Mouse (Mus musculus): ENCODE data around the gene Itih5. TPM values are rescaled to one million over a fixed set of nuclear protein-coding genes. Genes with fewer than 3 reads are reported as not detected.
A peak's percentile ranks its signal among the peaks of the same experiment; 100 is the strongest.

The Itih5 gene
- polyA plus RNA-seq, 1 experiment, result not detected

DNA sequence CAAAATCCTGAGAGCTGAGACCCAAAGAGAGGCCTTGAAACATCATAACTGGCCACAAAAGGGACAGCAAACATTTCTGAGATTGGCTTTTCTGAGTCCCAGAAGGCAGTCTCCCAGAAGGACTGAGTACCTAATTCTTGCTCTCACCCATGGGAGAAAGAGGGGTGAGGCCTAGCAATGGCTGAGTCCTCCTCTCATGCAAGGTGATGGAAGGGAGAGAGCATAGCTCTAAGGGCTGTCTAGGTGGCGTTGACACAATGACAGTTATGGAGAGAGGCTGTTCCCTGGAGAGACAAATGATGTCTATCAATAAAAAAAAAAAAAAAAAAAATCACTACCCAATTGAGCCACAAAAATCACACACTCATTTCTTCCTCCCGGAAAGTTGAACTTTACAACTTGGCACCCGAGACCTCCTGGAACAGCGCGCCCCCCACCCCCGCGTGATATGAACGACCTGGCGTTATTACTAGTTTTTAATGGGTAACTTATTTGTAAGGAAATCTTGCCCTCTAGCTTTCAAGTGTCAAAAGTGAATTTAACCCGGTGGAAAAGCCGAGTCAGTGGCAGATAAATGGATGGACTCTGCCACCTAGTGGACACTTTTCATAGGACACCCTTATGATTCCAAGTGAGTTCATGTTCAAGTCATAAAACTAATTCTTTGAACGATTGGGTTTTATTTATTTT is 134.9 kb downstream of the Itih5 start:
- no peak overlapping the region for H3K4me3 ChIP-seq (ENCODE audit: insufficient read depth, low read depth, low read length)
- peak; percentile 60; the same call in 1 of the 2 replicates for TF ChIP-seq CTCF (IDR thresholded peaks at IDR 0.05; ENCODE audit: insufficient read depth, low read depth, low read length)
- TF ChIP-seq POLR2A (IDR thresholded peaks at IDR 0.05; ENCODE audit: insufficient read depth, low read depth, low read length), result no peak
- no peak overlapping the region for H3K27ac ChIP-seq (ENCODE audit: insufficient read depth, low read depth, low read length)
- no peaks in the 10 kb centered on the region for H3K4me1 ChIP-seq (ENCODE audit: control insufficient read depth, insufficient read depth, low read length)
- WGBS, result 13% methylated on average over 12 of the region's 12 CpGs

DNA sequence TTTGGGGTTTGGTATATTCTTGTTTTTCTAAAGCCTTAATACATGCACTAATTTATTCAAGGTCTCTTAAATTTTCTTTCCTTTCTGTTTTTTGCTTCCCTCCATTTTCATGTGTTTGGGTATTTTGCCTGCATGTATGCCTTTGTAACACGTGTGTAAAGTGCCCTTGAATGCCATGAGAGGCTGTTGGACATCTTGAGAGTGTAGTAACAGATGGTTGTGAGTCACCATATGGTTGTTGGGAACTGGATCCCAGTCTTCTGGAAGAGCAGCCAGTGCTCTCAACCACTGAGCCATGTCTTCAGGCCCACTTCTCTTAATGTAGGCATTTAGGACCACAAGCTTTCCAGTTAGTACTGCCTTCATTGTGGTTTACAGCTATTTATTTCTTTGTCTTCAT is 135.5 kb downstream of the Itih5 start:
- Histone ChIP-seq H3K4me3 (ENCODE audit: insufficient read depth, low read depth, low read length) (no peak overlapping the region), H3K27ac (ENCODE audit: insufficient read depth, low read depth, low read length) (no peak overlapping the region), H3K4me1 (ENCODE audit: control insufficient read depth, insufficient read depth, low read length) (peaks cover 2% of the 10 kb centered on the region; the same call in 1 of the 2 replicates)
- 0% methylated on average over 1 of the region's 1 CpGs for WGBS
- TF ChIP-seq POLR2A (IDR thresholded peaks at IDR 0.05; ENCODE audit: insufficient read depth, low read depth, low read length) (no peak), CTCF (IDR thresholded peaks at IDR 0.05; ENCODE audit: insufficient read depth, low read depth, low read length) (no peak)

DNA sequence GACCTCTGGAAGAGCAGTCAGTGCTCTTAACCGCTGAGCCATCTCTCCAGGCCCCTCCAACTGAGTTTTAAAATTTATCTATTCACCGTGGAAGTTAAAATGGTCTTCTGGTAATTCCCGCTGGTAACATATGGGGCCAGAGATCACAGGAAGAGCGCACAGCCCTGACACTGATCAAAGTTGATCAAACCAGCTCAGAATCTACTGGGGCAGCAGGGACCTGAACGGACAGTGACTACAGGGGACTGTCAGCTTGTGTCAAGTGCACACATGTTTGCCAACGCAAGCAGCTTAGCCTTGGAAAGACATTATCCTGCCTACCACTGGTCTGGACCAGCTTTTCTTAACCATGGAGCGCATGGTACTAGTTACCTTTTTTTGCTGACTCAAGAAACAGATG is 136.7 kb downstream of the Itih5 start:
- 87% methylated on average over 7 of the region's 7 CpGs for WGBS

DNA sequence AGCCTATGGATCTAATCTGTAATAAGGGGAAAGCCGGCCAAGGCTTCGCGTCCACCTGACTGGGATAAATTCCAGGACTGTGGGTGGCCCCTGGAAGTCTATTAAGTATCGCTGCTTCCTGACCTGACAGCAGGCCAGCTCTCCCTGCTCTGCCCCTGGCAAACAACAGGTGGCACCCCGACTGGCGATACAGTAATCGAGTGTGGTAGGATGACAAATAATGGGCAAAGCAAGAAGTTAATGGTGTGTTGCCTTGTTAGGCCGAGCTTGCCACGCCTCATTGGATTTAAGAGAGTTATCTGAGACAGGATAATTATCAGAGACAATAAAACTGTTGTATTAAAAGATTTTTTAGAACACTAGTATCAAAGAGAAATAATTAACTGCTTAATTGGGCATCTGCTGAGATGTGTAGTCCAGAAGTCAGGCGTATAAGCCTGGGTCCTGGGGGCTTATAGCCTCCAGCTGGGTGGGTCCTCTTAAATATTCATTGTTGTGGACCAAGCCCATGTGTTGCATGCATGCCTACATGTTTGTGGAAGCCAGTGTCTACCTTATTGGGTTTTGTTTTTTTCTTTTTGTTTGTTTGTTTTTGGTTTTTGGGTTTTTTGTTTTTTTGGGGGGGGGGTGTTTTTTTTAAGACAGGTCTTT is 140.3 kb downstream of the Itih5 start:
- WGBS, result 18% methylated on average over 10 of the region's 10 CpGs
- H3K4me1 ChIP-seq (ENCODE audit: control insufficient read depth, insufficient read depth, low read length), result peaks cover 2% of the 10 kb centered on the region; the same call in 1 of the 2 replicates
- no peak overlapping the region for H3K27ac ChIP-seq (ENCODE audit: insufficient read depth, low read depth, low read length)
- TF ChIP-seq CTCF (IDR thresholded peaks at IDR 0.05; ENCODE audit: insufficient read depth, low read depth, low read length) (no peak), POLR2A (IDR thresholded peaks at IDR 0.05; ENCODE audit: insufficient read depth, low read depth, low read length) (no peak)
- no peak overlapping the region for H3K4me3 ChIP-seq (ENCODE audit: insufficient read depth, low read depth, low read length)

More for the DNA sequence above, 136.7 kb downstream of the Itih5 start:
- H3K4me1 ChIP-seq (ENCODE audit: control insufficient read depth, insufficient read depth, low read length), result peaks cover 2% of the 10 kb centered on the region; the same call in 1 of the 2 replicates
- no peak overlapping the region for H3K4me3 ChIP-seq (ENCODE audit: insufficient read depth, low read depth, low read length)
- no peak overlapping the region for H3K27ac ChIP-seq (ENCODE audit: insufficient read depth, low read depth, low read length)
- TF ChIP-seq POLR2A (IDR thresholded peaks at IDR 0.05; ENCODE audit: insufficient read depth, low read depth, low read length) (no peak), CTCF (IDR thresholded peaks at IDR 0.05; ENCODE audit: insufficient read depth, low read depth, low read length) (no peak)

DNA sequence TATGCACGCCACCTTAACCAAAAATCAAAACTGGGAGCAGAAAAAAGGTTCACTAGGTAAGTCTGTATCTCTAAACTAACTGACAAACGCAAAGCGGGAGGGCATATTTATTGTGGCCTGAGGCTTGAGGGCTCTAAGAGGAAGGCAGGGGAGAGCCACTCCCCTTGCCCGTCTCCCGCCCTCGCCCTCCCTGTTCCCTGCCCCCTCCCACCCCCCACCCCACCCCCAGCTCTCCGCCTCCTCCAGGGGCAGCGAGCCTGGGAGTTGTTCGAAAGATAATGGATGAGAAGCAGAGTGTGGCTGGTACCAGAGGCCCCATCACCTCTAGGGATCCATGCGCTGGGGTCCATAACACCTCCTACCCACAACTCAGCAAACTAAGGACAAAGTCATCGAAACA is 142.5 kb downstream of the Itih5 start:
- Histone ChIP-seq H3K27ac (ENCODE audit: insufficient read depth, low read depth, low read length) (no peak overlapping the region), H3K4me3 (ENCODE audit: insufficient read depth, low read depth, low read length) (no peak overlapping the region), H3K4me1 (ENCODE audit: control insufficient read depth, insufficient read depth, low read length) (peaks cover 5% of the 10 kb centered on the region)
- TF ChIP-seq CTCF (IDR thresholded peaks at IDR 0.05; ENCODE audit: insufficient read depth, low read depth, low read length) (no peak), POLR2A (IDR thresholded peaks at IDR 0.05; ENCODE audit: insufficient read depth, low read depth, low read length) (no peak)
- 21% methylated on average over 11 of the region's 11 CpGs for WGBS

DNA sequence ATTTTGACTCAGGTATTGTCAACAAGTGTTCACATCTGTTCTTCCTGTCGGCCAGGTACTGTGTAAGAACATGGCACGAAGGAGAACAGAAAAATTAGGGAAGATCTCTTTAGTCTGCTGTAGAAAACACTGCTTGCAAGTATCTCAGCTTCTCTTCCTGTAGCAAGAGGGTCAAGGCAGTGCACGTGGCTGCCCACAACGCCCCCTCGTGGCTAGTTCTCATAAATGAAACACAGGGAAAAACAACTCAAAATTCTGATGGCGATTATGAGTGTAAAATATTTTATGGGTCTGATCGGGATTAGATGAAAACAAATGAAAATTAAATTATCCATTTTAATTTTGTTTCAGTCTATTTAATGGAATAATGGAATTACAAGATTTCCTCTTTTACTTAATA is 146.9 kb downstream of the Itih5 start:
- WGBS, result 59% methylated on average over 7 of the region's 7 CpGs
- Histone ChIP-seq H3K27ac (ENCODE audit: insufficient read depth, low read depth, low read length) (no peak overlapping the region), H3K4me3 (ENCODE audit: insufficient read depth, low read depth, low read length) (no peak overlapping the region), H3K4me1 (ENCODE audit: control insufficient read depth, insufficient read depth, low read length) (peaks cover 4% of the 10 kb centered on the region)
- TF ChIP-seq POLR2A (IDR thresholded peaks at IDR 0.05; ENCODE audit: insufficient read depth, low read depth, low read length) (no peak), CTCF (IDR thresholded peaks at IDR 0.05; ENCODE audit: insufficient read depth, low read depth, low read length) (no peak)

DNA sequence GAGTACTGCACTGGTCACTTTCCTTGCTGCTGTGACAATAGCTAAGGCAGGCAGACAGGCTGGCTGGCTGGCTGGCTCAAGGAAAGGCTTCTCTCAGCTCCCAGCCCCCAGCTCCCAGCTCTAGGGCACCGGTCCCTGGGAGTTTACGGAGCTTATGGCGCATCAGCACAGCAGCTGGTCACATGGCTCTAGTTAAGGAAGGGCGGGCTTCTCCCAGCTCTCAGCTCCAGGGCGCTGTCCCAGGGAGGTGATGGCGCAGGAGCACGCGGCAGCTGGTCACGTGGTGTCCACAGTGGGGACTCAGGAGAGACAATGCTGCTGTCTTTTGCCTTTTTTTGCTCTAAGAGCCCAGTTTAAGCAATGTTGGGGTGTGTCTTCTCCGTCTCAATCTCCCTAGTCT is 147.4 kb downstream of the Itih5 start:
- WGBS, result 34% methylated on average over 10 of the region's 10 CpGs
- no peak overlapping the region for H3K4me3 ChIP-seq (ENCODE audit: insufficient read depth, low read depth, low read length)

DNA sequence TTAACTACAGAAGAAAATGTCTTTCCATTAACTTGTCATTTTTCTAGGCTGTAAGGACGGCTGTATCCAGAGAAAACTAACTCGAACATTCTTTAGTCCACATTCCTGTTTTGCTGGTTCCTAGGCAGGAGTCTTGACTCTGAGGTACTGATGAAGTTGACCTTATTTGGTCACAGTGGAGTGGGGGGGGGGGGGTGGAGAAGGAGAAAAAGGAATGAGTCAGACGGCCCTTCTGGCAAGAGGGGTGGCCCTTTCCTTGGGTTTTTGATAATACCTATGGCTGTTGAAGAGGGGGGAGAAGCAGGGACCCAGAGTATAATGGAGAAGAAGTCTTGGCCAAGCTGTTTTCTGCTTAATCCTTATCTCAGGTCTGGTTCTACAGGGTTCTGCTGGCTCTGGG is 148.0 kb downstream of the Itih5 start:
- Histone ChIP-seq H3K4me3 (ENCODE audit: insufficient read depth, low read depth, low read length) (no peak overlapping the region), H3K27ac (ENCODE audit: insufficient read depth, low read depth, low read length) (no peak overlapping the region), H3K4me1 (ENCODE audit: control insufficient read depth, insufficient read depth, low read length) (peaks cover 4% of the 10 kb centered on the region)
- TF ChIP-seq CTCF (IDR thresholded peaks at IDR 0.05; ENCODE audit: insufficient read depth, low read depth, low read length), result no peak
- no peak for TF ChIP-seq POLR2A (IDR thresholded peaks at IDR 0.05; ENCODE audit: insufficient read depth, low read depth, low read length)
- 61% methylated on average over 3 of the region's 3 CpGs for whole genome bisulfite sequencing

More for the DNA sequence above, 147.4 kb downstream of the Itih5 start:
- Histone ChIP-seq H3K4me1 (ENCODE audit: control insufficient read depth, insufficient read depth, low read length) (peaks cover 4% of the 10 kb centered on the region), H3K27ac (ENCODE audit: insufficient read depth, low read depth, low read length) (no peak overlapping the region)
- no peak for TF ChIP-seq POLR2A (IDR thresholded peaks at IDR 0.05; ENCODE audit: insufficient read depth, low read depth, low read length)
- no peak for TF ChIP-seq CTCF (IDR thresholded peaks at IDR 0.05; ENCODE audit: insufficient read depth, low read depth, low read length)

DNA sequence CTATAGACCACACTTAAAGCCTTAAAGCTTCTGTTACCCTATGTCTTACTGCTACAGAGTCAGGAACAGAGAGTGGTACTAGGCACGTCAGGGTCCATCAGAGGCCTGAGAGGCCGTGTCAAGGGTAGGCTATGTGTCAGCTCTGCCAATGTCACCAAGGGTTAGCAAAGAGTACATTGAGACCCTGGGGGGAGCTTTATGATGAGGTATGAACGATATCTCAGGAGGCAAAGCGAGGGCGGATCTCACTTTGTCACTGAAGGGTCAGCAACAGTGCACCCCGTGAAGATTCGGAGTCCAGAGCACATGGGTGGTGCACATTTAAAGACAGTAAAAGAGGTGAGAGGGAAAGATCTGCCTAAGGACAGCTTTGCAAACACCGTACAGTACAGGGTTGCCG is 148.6 kb downstream of the Itih5 start:
- TF ChIP-seq POLR2A (IDR thresholded peaks at IDR 0.05; ENCODE audit: insufficient read depth, low read depth, low read length), result no peak
- TF ChIP-seq CTCF (IDR thresholded peaks at IDR 0.05; ENCODE audit: insufficient read depth, low read depth, low read length), result no peak
- Histone ChIP-seq H3K4me1 (ENCODE audit: control insufficient read depth, insufficient read depth, low read length) (peaks cover 4% of the 10 kb centered on the region), H3K27ac (ENCODE audit: insufficient read depth, low read depth, low read length) (no peak overlapping the region), H3K4me3 (ENCODE audit: insufficient read depth, low read depth, low read length) (no peak overlapping the region)
- WGBS, result 96% methylated on average over 9 of the region's 9 CpGs

All from olfactory bulb, adult 2 months (tissue).